9 mouse cellular contexts compared by ENCODE assay signal in genomic region chr2:127523950-127524729, GRCm38 (mm10). TPM values are rescaled to one million over a fixed set of nuclear protein-coding genes. Genes with fewer than 3 reads are reported as not detected.
DNase-seq lines count a peak whose midpoint lies in the region; ATAC-seq and TF ChIP-seq lines count a peak whose summit lies in the region.
"Had no signal": no experiment of that assay in that cellular context is flagged by ENCODE, and none has a peak within 500 bp of the region (broad histone marks: within the 10 kb centered on the region; RNA-seq: fewer than 3 reads in every experiment).

No protein-coding gene starts in this region.

- H3K9ac ChIP-seq in forebrain, embryonic 14.5 days (ENCODE audit: low read length), result no peak overlapping the region
- no peak overlapping the region for H3K9ac ChIP-seq in forebrain, postnatal 0 days
- no peak overlapping the region for H3K9ac ChIP-seq in liver, adult 2 months (ENCODE audit: low read depth, low read length)
- no peak overlapping the region for H3K9ac ChIP-seq in intestine, postnatal 0 days (ENCODE audit: low read depth, low read length)
- H3K9ac ChIP-seq in intestine, embryonic 16.5 days (ENCODE audit: low read depth, low read length), result no peak overlapping the region

- H3K4me1 ChIP-seq in forebrain, embryonic 14.5 days (ENCODE audit: control insufficient read depth, insufficient read depth, low read length), result peaks cover 39% of the 10 kb centered on the region
- H3K4me1 ChIP-seq in forebrain, postnatal 0 days (ENCODE audit: insufficient read depth), result peaks cover 23% of the 10 kb centered on the region
- H3K4me1 ChIP-seq in liver, adult 2 months (ENCODE audit: control insufficient read depth, insufficient read depth, low read length), result no peaks in the 10 kb centered on the region
- H3K4me1 ChIP-seq in bone marrow macrophage, adult 2 months (ENCODE audit: control insufficient read depth, insufficient read depth, low read length), result peaks cover 32% of the 10 kb centered on the region
- H3K4me1 ChIP-seq in intestine, postnatal 0 days (replicated peaks; ENCODE audit: control insufficient read depth, insufficient read depth, low read length), result no peaks in the 10 kb centered on the region; the same call in 1 of the 2 replicates
- peaks cover 4% of the 10 kb centered on the region; the same call in 1 of the 2 replicates for H3K4me1 ChIP-seq in intestine, embryonic 16.5 days (ENCODE audit: control insufficient read depth, insufficient read depth, low read length)

- 64% methylated on average over 7 of the region's 7 CpGs for WGBS in forebrain, embryonic 14.5 days
- WGBS in forebrain, postnatal 0 days, result 47% methylated on average over 7 of the region's 7 CpGs
- WGBS in liver, adult 2 months, result 51% methylated on average over 7 of the region's 7 CpGs
- 50% methylated on average over 7 of the region's 7 CpGs for WGBS in intestine, postnatal 0 days
- 49% methylated on average over 7 of the region's 7 CpGs for WGBS in intestine, embryonic 16.5 days

- no peaks in the 10 kb centered on the region for H3K9me3 ChIP-seq in forebrain, embryonic 14.5 days (replicated peaks; ENCODE audit: control insufficient read depth, low read length)
- H3K9me3 ChIP-seq in forebrain, postnatal 0 days (ENCODE audit: low read length), result no peaks in the 10 kb centered on the region
- no peaks in the 10 kb centered on the region for H3K9me3 ChIP-seq in intestine, postnatal 0 days (ENCODE audit: control insufficient read depth)
- no peaks in the 10 kb centered on the region for H3K9me3 ChIP-seq in intestine, embryonic 16.5 days (ENCODE audit: control insufficient read depth, low read length)

- TF ChIP-seq CTCF in forebrain, postnatal 0 days (IDR thresholded peaks at IDR 0.05; ENCODE audit: low read depth), result no peak
- TF ChIP-seq CTCF in liver, adult 2 months (IDR thresholded peaks at IDR 0.05; ENCODE audit: low read depth, low read length), result no peak
- TF ChIP-seq CTCF in bone marrow macrophage, adult 2 months (IDR thresholded peaks at IDR 0.05; ENCODE audit: low read depth, low read length), result no peak
- no peak for TF ChIP-seq CTCF in intestine, postnatal 0 days (IDR thresholded peaks at IDR 0.05; ENCODE audit: low read depth)

- H3K4me2 ChIP-seq in forebrain, embryonic 14.5 days (ENCODE audit: low read length), result no peak overlapping the region
- H3K4me2 ChIP-seq in forebrain, postnatal 0 days (ENCODE audit: low read depth), result no peak overlapping the region
- no peak overlapping the region for H3K4me2 ChIP-seq in intestine, postnatal 0 days (replicated peaks; ENCODE audit: low read depth)
- H3K4me2 ChIP-seq in intestine, embryonic 16.5 days (ENCODE audit: low read depth, low read length), result no peak overlapping the region

- no peak for ATAC-seq in forebrain, embryonic 14.5 days
- ATAC-seq in forebrain, postnatal 0 days, result no peak
- no peak for ATAC-seq in intestine, postnatal 0 days
- no peak for ATAC-seq in intestine, embryonic 16.5 days

- H3K36me3 ChIP-seq in forebrain, embryonic 14.5 days (ENCODE audit: control insufficient read depth, insufficient read depth, low read length), result no peaks in the 10 kb centered on the region
- no peaks in the 10 kb centered on the region for H3K36me3 ChIP-seq in forebrain, postnatal 0 days (ENCODE audit: insufficient read depth)
- H3K36me3 ChIP-seq in liver, adult 2 months (ENCODE audit: control insufficient read depth, insufficient read depth, low read length), result no peaks in the 10 kb centered on the region
- H3K36me3 ChIP-seq in intestine, postnatal 0 days (ENCODE audit: control insufficient read depth, insufficient read depth), result no peaks in the 10 kb centered on the region
- no peaks in the 10 kb centered on the region for H3K36me3 ChIP-seq in intestine, embryonic 16.5 days (ENCODE audit: control insufficient read depth, insufficient read depth, low read length)

- H3K79me2 ChIP-seq in liver, adult 2 months (ENCODE audit: control insufficient read depth, insufficient read depth, low read length), result no peaks in the 10 kb centered on the region

- no peak for TF ChIP-seq POLR2A in liver, adult 2 months (IDR thresholded peaks at IDR 0.05; ENCODE audit: extremely low read depth, insufficient read depth, low read length)
- TF ChIP-seq POLR2A in bone marrow macrophage, adult 2 months (IDR thresholded peaks at IDR 0.05; ENCODE audit: borderline replicate concordance, low read depth, low read length), result no peak

- peak; percentile 27 for DNase-seq in forebrain, embryonic 14.5 days (ENCODE audit: low spot score)
- DNase-seq in forebrain, postnatal 0 days, result no peak
- DNase-seq in liver, adult 2 months (ENCODE audit: extremely low read depth, low read depth, low spot score), result peak; percentile 20
- DNase-seq in liver, result no peak
- peak; percentile 48 for DNase-seq in heart, postnatal 4 days
- DNase-seq: B cell, adult 2 months had no signal

- no peak overlapping the region for H3K4me3 ChIP-seq in forebrain, embryonic 14.5 days (ENCODE audit: low read depth, low read length)
- H3K4me3 ChIP-seq in forebrain, postnatal 0 days (ENCODE audit: low read depth, low read length), result no peak overlapping the region
- H3K4me3 ChIP-seq in liver, adult 2 months (ENCODE audit: insufficient read depth, low read depth, low read length), result no peak overlapping the region
- peak overlapping the region; percentile 2; the same call in 1 of the 2 replicates for H3K4me3 ChIP-seq in bone marrow macrophage, adult 2 months (ENCODE audit: insufficient read depth, low read length)
- no peak overlapping the region for H3K4me3 ChIP-seq in intestine, postnatal 0 days (ENCODE audit: low read depth, low read length)
- H3K4me3 ChIP-seq in intestine, embryonic 16.5 days (ENCODE audit: low read length), result no peak overlapping the region

- H3K27me3 ChIP-seq in forebrain, embryonic 14.5 days (replicated peaks; ENCODE audit: control insufficient read depth, insufficient read depth, low read length), result no peaks in the 10 kb centered on the region
- no peaks in the 10 kb centered on the region for H3K27me3 ChIP-seq in forebrain, postnatal 0 days (ENCODE audit: insufficient read depth, low read length)
- no peaks in the 10 kb centered on the region for H3K27me3 ChIP-seq in liver, adult 2 months (ENCODE audit: control insufficient read depth, insufficient read depth, low read length)
- no peaks in the 10 kb centered on the region for H3K27me3 ChIP-seq in intestine, postnatal 0 days (replicated peaks; ENCODE audit: control insufficient read depth, insufficient read depth, low read length)
- no peaks in the 10 kb centered on the region for H3K27me3 ChIP-seq in intestine, embryonic 16.5 days (replicated peaks; ENCODE audit: control insufficient read depth, insufficient read depth, low read length)

- peak overlapping the region; percentile 1; the same call in 1 of the 2 replicates for H3K27ac ChIP-seq in forebrain, embryonic 14.5 days (ENCODE audit: low read depth, low read length)
- H3K27ac ChIP-seq in forebrain, postnatal 0 days (ENCODE audit: low read depth, low read length), result no peak overlapping the region
- no peak overlapping the region for H3K27ac ChIP-seq in liver, adult 2 months (replicated peaks; ENCODE audit: insufficient read depth, low read depth, low read length)
- H3K27ac ChIP-seq in bone marrow macrophage, adult 2 months (ENCODE audit: insufficient read depth, low read depth, low read length), result peak overlapping the region; percentile 42
- H3K27ac ChIP-seq in intestine, postnatal 0 days (ENCODE audit: low read depth, low read length), result no peak overlapping the region
- no peak overlapping the region for H3K27ac ChIP-seq in intestine, embryonic 16.5 days (ENCODE audit: low read length)

RNA-seq across cellular contexts. Expression of gene Kcnip3, which starts 2.2 kb away (rescaled TPM):
- 13.8 and 15.1 TPM in 2 replicates for polyA plus RNA-seq in forebrain, embryonic 14.5 days (2014; fragmentation: Nextera tagmentation; extraction: Ambion mirVana)
- total RNA-seq in forebrain, postnatal 0 days (2014; rRNA removed), result 27.8 and 31.2 TPM in 2 replicates
- polyA plus RNA-seq in forebrain, postnatal 0 days (2015; fragmentation: Nextera tagmentation; extraction: Ambion mirVana), result 15.8 and 20.1 TPM in 2 replicates
- total RNA-seq in liver, adult 2 months (2014; rRNA removed), result 0.09 and 0.67 TPM in 2 replicates
- 0.25 and 0.45 TPM in 2 replicates for polyA plus RNA-seq in liver, adult 2 months (2012; rRNA removed)
- not detected in 2 replicates for polyA plus RNA-seq in bone marrow macrophage, adult 2 months (2012; ENCODE audit: insufficient read depth, insufficient read length, missing spikeins)
- 1 to 10 TPM; 1.3 TPM for total RNA-seq in heart, postnatal 4 days (2021)
- 1.8 TPM in 2 replicates for polyA plus RNA-seq in intestine, postnatal 0 days (2015; fragmentation: Nextera tagmentation; extraction: Ambion mirVana)
- polyA plus RNA-seq in intestine, embryonic 16.5 days (2015; fragmentation: Nextera tagmentation; extraction: Ambion mirVana), result 3.4 and 4.0 TPM in 2 replicates

RNA-seq across cellular contexts. Expression of gene Prom2, which starts 17.1 kb away (rescaled TPM):
- polyA plus RNA-seq in forebrain, embryonic 14.5 days (2014; fragmentation: Nextera tagmentation; extraction: Ambion mirVana), result 0.04 TPM in 1 of 2 replicates, not detected in the other
- total RNA-seq in forebrain, postnatal 0 days (2014; rRNA removed), result not detected in 2 replicates
- polyA plus RNA-seq in forebrain, postnatal 0 days (2015; fragmentation: Nextera tagmentation; extraction: Ambion mirVana), result 0.04 TPM in 1 of 2 replicates, not detected in the other
- 0.07 TPM in 1 of 2 replicates, not detected in the other for total RNA-seq in liver, adult 2 months (2014; rRNA removed)
- polyA plus RNA-seq in liver, adult 2 months (2012; rRNA removed), result 5.9 TPM in 1 of 2 replicates, not detected in the other
- polyA plus RNA-seq in bone marrow macrophage, adult 2 months (2012; ENCODE audit: insufficient read depth, insufficient read length, missing spikeins), result not detected in 2 replicates
- under 1 TPM in 1 of 2 experiments, not detected in 1; 0.07 TPM for total RNA-seq in heart, postnatal 4 days (2021)
- 0.04 TPM in 1 of 2 replicates, not detected in the other for polyA plus RNA-seq in intestine, postnatal 0 days (2015; fragmentation: Nextera tagmentation; extraction: Ambion mirVana)
- polyA plus RNA-seq in intestine, embryonic 16.5 days (2015; fragmentation: Nextera tagmentation; extraction: Ambion mirVana), result 0.56 and 0.58 TPM in 2 replicates

Comparison
In these comparisons a context has a peak if more than half of its experiments do, and no peak if none do; other contexts are left out.
1. DNase-seq: peak in forebrain, embryonic 14.5 days (single experiment), liver, adult 2 months (single experiment) and heart, postnatal 4 days (single experiment); none in forebrain, postnatal 0 days (single experiment) and liver (single experiment).
2. H3K27ac ChIP-seq: peak in forebrain, embryonic 14.5 days (single experiment) and bone marrow macrophage, adult 2 months (single experiment); none in forebrain, postnatal 0 days (single experiment), liver, adult 2 months (single experiment), intestine, postnatal 0 days (single experiment) and intestine, embryonic 16.5 days (single experiment).